Mouse (Mus musculus) left cerebral cortex, postnatal 36 days (tissue): ENCODE results near the gene Kars. TPM values are rescaled to one million over a fixed set of nuclear protein-coding genes. Genes with fewer than 3 reads are reported as not detected.

ENCODE experiments used
- DNase-seq, 2 experiments: peaks; one replicate each; pipeline ENCODE4 v3.0.0; 2021 to 2022; ENCODE audit warnings: low spot score in 2 of 2, mixed read lengths in 1 of 2
- intact Hi-C: fragments of 180-260 bp; cut with DNase I; formaldehyde crosslinking; loops from one replicate; pipeline ENCODE4 v1.15.1; 2025
- total RNA-seq, 2 experiments: library from RNA; stranded (reverse); gene quantifications; 2 replicates each; pipeline ENCODE4 v1.2.3; 2021

Kars gene
- total RNA-seq, 2 experiments from 2014 or later: 68.6 to 73.2 TPM

DNA sequence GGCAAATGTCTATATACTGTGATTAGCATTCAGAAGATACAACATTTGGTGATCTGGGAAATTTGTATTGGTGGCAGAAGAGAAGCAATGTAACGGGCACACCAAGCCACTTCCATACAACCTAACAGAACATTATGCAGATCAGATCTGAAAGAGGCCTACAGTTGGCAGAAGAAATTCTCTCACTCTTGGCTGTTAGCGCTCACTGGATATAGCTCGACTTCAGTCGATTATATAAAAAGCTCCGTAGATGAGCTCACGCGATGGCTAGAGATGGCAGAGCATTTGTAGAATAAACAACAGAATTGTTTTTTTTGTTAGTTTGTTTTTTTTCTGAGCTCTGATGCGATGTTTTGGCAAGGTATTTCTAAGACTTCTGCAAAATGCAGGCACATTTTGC, 19.8 kb downstream of the Kars start:
- intact Hi-C loops: loop anchor here (2.0 kb wide), 1 partner anchor 50 kb away; the partner anchor contains the start of gene Gabarapl2
- DNase-seq: no peak

GRCm38 (mm10) chr8:111989911-111990310, 21.2 kb downstream of the Kars start:
- intact Hi-C loops: loop anchor here (2.0 kb wide), 1 partner anchor 49 kb away; the partner anchor contains the start of gene Gabarapl2
- peak; percentile 43 to 57 for DNase-seq

DNA sequence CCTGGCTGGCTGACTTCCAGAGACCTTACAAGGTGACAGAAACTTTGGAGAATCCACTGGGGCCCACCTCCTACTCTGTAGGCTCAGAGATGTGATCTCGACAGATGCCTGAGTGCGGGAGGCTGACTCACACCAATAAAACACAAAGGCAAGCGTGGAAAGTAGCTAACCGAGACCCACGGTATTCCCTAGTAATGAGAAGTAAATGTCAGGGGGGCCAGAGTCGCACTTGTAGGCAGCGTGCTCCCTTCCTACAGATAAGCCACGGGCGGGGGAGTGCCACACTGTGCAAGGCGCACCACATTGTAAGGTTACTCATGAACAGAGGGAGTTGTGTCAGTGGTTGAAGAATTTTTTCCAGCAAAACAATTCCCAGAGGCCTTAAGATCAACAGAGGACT, 26.6 kb downstream of the Kars start:
- peak in 1 of 2 experiments; percentile 17 for DNase-seq
- intact Hi-C loops: no loop called here

- intact Hi-C loops: no loop called here
- no peak for DNase-seq
These were observed 29.0 kb downstream of the Kars start for GRCm38 (mm10) chr8:111982116-111982515.

GRCm38 (mm10) chr8:111978147-111978546, 33.0 kb downstream of the Kars start:
- intact Hi-C loops: no loop called here
- DNase-seq: no peak

GRCm38 (mm10) chr8:111976326-111976725, 34.8 kb downstream of the Kars start:
- intact Hi-C loops: no loop called here
- DNase-seq: no peak

DNA sequence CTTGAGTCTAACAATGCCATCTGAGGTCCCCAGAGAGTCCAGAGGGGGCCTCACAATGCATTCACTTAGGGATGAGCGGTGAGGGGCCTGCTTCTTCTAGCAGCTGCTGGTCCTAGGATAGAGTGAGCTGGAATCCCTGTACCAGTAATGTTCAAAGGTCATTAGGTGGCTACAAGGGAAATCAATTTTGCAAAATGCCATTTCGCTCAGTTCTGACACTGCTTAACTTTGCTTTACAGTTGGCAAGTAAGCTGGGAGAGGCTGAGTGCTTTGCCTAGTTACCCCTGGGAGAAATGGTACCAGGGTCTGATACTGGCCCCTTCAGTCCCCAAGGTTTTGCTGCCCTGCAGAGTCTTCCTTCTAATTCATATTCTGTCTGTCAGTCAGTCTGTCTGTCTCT, 35.4 kb downstream of the Kars start:
- intact Hi-C loops: no loop called here
- no peak for DNase-seq

- intact Hi-C loops: no loop called here
- no peak for DNase-seq
These were observed 37.0 kb downstream of the Kars start for GRCm38 (mm10) chr8:111974138-111974537.

DNA sequence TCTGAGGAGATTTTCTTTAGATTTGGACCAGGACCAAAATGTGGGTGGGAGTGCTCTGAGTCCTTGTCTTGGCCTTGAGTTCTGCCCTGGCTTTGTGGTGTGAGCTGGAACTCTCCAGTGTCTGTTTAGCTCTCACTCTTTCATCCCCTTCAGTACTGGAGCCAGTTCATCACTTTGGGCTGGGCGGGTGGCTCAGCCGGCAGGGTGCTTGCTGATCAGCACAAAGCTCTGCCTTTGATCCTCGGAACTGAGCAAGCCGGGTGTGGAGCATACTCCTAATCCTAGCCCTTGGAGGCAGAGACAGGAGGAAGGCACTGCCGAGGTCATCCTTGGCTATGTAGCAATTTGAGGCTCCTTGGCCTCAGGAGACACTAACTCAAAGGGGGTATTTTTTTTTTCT, 42.1 kb downstream of the Kars start:
- no peak for DNase-seq
- intact Hi-C loops: no loop called here

DNA sequence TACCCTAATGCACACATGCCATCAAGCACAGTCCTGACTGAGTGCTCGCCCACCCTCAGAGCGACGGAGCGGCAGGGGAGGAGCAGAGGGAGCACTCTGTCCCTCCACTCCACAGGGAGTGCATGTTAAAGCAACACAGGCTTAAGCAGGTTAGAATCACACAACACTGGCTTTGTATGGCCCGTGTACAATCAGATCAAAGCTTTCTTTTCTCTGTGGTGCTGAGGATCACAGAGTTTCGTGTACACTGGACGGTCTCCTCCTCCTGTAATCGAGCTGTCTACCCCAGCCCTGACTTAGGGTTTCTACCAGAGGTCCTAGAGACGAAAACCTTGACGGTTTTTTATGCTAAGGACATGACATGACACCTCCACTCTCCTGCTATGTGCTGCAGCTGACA, 42.6 kb downstream of the Kars start:
- intact Hi-C loops: no loop called here
- DNase-seq: no peak

- intact Hi-C loops: no loop called here
- DNase-seq: no peak
These were observed 43.8 kb downstream of the Kars start for GRCm38 (mm10) chr8:111967246-111967870.

- intact Hi-C loops: no loop called here
These were observed 46.1 kb downstream of the Kars start for GRCm38 (mm10) chr8:111964849-111965561.

GRCm38 (mm10) chr8:111964351-111964750, 46.8 kb downstream of the Kars start:
- intact Hi-C loops: no loop called here
- DNase-seq: no peak

More at GRCm38 (mm10) chr8:111964849-111965561, 46.1 kb downstream of the Kars start:
- DNase-seq: no peak

- no peak for DNase-seq
- intact Hi-C loops: no loop called here
These were observed 47.6 kb downstream of the Kars start for GRCm38 (mm10) chr8:111963546-111963945.

DNA sequence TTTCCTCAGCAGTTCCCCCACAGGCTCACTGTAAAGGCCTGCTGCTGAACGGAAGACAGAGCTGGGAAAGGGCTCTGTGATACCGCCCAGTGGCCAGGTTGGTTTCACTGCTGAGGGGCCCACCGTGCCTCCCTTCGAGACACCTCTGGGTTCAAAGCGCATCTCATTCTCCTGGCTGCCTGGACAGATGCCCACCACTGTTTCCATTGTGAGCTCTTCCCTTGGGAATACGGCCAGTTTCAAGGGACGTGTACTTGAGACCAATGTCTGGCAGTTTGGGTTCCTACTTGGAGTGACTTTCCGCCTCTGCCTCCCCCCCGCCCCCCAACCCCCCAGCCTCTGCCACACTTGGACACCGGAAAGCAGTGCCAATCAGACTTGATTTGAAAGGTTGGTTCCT, 48.0 kb downstream of the Kars start:
- intact Hi-C loops: no loop called here
- no peak for DNase-seq

DNA sequence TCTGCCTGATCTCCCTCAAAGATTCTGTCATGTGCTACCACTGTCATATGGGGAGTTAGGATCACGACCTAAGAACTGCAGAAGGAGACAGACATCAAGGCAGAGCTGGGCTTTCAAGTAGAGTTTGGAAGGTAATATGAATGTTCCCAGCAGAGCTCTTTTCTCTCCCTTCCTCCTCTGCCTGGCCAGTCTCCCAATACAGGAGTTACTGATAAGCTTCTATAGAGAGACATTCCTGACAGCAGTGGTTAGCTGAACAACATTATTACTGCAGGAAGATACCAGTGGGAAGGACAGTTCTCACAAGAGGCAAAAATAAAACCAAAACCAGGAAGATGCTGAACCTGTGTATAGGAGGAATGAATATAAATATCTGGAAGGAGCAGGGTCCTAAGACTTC, 48.5 kb downstream of the Kars start:
- no peak for DNase-seq
- intact Hi-C loops: no loop called here

DNA sequence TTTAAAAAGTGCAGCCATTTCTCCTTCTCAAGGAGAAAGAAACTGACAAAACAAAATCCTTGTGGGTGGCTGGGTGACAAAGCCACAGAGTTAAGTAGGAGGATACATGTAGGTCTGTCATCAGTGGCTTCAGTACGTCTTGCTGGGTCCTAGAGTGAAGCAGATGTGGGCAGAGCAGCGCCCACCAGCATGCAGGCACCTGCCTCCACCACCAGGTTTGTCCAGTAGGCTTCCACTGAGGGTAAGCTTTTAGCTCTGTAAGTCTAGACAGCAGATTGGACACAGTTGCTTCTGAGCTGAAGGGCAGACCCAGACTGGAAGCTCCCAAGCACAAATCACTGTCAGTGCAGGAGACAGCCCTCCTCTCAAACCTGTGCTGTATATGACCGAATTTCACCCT, 49.8 kb downstream of the Kars start:
- intact Hi-C loops: no loop called here
- DNase-seq: no peak

GRCm38 (mm10) chr8:111960591-111961321, 50.4 kb downstream of the Kars start:
- DNase-seq: no peak
- intact Hi-C loops: no loop called here

GRCm38 (mm10) chr8:111957231-111957630, 53.9 kb downstream of the Kars start:
- intact Hi-C loops: no loop called here
- DNase-seq: no peak

DNA sequence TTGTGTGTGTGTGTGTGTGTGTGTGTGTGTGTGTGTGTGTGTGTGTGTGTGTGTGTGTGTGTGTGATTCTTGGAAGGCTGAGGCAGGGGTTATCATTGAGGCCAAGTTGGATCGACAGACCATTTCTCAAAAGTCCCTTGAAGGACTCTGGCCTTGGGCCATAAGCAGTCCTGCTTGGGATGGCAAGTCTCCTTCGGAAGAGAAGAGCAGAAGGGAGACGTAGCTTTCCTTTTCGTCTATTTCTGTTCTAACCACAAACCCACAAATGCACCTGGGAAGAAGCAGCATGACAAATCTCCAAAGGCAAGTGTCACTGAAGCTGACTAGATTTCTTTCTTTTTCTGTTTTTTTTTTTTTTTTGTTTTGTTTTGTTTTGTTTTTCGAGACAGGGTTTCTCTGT, 55.2 kb downstream of the Kars start:
- no peak for DNase-seq
- intact Hi-C loops: no loop called here
